Mouse (Mus musculus) gastrocnemius, adult 18-20 months (tissue): ENCODE measurements around the gene Copb2. TPM values are rescaled to one million over a fixed set of nuclear protein-coding genes. Genes with fewer than 3 reads are reported as not detected.

Experiments used
- DNase-seq: peaks from one replicate; pipeline ENCODE4 v3.0.0; 2021; ENCODE audit warnings: low spot score
- long read RNA-seq, 2 experiments: library from polyadenylated mRNA; stranded (forward); transcript quantifications; one replicate each; pipeline ENCODE4 v2.0.0; 2021
- total RNA-seq, 2 experiments: library from RNA; stranded (reverse); gene quantifications; 2 replicates each; pipeline ENCODE4 v1.2.3; 2021

Gene Copb2
- 10 to 100 TPM; 67.9 to 71.7 TPM for total RNA-seq
- long read RNA-seq, experiment 1, transcript Copb2-201 (22 exons, 3,050 nt), result major isoform, 90 of 108 reads
- long read RNA-seq, experiment 1, partial matches to known transcripts, result 13 of 108 reads
- long read RNA-seq, experiment 1, other reads (novel, unspliced or antisense), result 5 of 108 reads
- long read RNA-seq, experiment 2, transcript Copb2-201 (22 exons, 3,050 nt), result major isoform, 77 of 96 reads
- long read RNA-seq, experiment 2, partial matches to known transcripts, result 16 of 96 reads
- long read RNA-seq, experiment 2, other reads (novel, unspliced or antisense), result 2 of 96 reads

DNA sequence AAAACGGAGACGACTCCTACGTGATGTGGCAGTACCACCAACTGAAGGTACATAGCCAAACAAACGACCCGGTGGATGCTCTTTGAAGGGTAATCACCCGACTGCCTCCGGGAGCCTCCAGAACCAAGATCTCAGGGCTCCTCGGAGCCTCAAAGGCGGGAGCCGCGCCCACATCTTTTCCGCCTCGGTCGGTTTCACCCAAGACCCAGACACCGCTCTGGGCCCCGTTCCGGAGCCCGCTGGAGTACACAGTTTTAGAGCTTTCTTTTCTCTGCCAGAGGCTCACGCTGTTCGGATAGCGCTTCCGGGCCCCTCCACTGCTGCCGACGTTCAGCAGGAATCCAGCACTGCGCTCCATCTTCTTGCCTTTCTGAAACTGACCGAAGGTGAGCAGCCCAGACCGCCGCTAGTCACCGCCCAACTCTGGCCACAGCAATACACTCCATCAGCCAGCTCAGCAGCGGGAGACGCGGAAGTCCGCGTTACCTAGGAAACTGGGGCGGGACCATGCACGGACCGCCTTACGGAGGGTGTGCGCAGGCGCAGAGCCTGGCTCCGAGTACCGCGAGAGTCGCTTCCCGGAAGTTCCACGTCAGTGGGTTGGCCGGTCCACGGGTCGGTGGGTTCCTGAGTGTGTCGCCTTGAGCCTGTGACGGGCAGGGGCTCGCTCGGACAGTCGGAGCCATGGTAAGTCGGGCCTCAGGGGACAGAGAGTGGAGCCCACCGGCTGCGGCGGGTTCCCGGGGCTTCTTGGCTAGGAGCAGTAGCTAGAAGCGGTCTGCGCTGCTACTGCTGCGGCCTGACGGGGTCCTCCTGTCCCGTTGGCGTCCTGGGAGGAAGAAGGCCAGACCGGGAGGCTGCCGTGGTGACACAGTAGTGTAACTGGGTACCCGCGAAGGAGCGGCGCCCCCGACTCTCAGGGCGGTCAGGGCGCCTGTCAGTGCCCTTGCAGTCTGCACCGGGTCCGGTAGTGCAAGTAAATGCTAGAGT, at the start of gene Copb2:
TSS of gene Copb2 (plus strand) at position 585 of the 990 bp plus-strand sequence.
- DNase-seq, result peak; percentile 99

DNA sequence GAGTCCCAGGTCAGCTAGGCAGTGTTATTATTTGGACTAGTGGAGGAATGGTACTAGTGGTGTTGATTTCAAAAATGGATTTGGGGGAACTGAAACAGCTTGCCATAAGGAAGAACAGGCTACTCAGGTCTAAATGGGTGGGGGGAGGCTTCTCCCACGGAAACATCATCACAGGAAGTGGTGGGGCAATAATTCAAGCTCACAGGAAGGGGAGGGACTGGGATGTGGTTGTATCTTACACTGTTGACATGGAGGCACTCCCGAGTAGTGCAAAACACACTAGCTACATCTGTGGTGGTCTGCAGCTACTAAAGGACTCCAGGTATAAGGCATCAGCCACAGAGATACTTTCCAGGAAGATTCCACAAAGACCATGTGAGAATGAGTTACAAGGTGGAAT, 39.6 kb upstream of the Copb2 start:
- no peak for DNase-seq

DNA sequence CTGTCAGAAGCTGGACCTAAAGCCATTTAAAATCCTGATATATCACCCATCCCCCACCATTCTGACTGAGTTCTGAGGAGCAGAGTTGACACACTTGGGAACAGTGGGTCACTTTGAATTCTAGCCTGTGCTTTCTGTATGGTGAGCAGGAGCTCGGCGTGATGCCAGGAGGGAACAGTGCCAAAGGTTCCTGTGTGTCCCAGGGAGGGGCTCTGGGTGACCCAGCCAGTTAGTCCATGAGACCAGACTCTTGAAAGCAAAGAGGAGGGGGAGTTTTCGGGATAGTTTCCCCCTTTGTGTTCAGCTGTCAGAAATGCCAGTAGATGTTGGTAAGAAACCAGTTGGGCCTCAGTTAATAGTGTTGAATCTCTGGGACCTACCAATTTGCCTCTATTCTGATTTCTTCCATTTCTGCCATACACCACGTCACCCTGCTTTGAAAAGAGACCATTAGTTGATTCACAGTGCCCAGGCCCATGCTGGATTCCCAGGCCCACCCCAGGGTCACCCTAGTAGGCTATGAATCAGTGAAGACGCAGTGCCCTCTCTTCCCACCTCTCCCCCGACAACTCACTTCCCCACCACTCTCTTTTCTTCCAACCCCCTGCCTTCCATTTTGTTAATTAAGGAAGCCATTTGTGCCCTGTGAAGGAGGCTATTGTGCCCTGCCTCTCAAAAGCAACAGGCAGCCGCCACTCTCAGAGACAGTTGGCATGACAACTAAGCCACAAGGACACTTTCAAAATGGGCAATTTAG, 38.6 kb upstream of the Copb2 start:
- DNase-seq, result no peak

GRCm38 (mm10) chr9:98525543-98525924, 38.0 kb upstream of the Copb2 start:
- DNase-seq, result no peak

GRCm38 (mm10) chr9:98527226-98527625, 36.3 kb upstream of the Copb2 start:
- DNase-seq, result no peak

DNA sequence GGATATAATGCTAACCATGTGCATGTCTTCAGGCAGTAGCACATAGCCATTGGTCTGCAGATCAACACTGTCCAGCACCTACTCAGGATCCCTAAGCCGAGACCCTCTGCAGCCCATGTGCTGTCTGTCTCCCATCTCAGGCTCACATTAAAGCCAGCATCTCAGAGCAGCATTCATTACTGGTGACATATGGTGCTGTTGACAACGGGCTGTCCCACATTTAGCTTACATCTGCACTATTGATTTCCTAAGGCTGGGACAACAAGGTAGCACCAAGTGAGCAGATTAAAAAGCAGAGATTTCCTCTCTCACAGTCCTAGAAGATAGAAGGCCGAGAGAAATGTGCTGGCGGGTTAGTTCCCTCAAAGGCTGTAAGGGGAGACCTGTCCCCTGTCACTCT, 33.7 kb upstream of the Copb2 start:
- DNase-seq, result no peak

DNA sequence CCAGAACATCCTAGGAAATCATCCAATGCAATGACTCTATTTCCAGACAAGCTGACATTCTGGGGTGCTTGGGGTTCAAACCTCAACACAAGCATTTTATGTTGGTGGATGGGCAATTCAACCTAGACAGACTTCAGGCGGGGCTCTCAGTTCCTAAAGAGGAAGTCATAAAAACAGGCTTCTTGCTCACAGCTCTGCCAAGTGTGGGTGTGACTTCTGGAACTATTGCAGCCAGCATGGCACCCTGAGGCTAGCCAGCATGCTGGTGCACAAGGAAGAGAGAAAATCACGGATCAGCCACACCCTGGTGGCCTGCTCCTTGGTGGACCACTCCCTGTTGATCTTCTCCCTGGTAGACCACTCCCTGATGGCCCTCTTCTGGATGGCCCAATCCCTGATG, 32.5 kb upstream of the Copb2 start:
- no peak for DNase-seq

DNA sequence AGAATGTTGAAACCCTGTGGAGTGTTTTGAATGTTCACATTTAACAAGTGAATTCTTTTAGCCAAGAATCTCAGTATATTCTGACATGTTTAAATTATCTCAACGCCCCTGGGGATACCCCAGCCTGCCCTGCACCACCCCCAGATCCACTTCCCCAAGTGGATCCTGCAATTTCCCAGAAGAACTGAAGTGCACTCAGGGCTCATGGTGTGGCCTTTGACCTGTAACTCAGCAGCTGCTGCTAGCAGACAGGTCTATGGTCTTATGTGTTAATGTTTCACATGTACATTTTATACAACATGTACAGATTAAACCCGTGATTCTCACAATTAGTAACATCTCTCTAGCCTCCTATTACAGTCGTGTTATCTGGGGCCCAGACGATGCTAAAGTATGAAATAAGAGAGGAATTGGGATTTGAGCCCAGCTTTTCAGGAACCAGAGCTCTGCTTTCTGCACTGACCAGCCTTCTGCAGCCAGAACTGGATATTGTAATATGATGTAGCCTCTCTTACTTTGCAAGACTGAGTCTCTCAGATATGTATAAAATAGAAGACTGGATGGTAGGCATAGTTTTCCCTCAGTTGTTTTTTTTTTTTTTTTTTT, 28.7 kb upstream of the Copb2 start:
- DNase-seq, result no peak

DNA sequence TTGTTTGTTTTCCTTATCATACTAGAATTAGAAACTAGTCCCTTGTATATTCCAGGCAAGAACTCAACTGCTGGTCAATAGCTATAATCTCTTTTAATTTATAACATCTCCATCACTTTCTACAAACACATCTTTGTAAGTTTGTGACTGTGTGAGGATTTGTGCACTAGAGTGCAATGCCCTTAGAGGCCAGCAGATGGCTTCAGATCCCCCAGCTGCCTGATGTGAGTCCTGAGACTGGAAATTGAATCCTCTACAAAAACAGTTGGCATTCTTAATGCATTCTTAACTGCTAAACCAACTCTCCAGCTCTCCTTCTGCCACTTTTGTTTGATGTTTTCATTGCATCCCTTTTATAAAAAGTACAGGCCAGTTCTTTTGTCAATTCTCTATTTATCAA, 27.8 kb upstream of the Copb2 start:
- no peak for DNase-seq

- no peak for DNase-seq
Measured at GRCm38 (mm10) chr9:98538017-98538712, 25.4 kb upstream of the Copb2 start.

DNA sequence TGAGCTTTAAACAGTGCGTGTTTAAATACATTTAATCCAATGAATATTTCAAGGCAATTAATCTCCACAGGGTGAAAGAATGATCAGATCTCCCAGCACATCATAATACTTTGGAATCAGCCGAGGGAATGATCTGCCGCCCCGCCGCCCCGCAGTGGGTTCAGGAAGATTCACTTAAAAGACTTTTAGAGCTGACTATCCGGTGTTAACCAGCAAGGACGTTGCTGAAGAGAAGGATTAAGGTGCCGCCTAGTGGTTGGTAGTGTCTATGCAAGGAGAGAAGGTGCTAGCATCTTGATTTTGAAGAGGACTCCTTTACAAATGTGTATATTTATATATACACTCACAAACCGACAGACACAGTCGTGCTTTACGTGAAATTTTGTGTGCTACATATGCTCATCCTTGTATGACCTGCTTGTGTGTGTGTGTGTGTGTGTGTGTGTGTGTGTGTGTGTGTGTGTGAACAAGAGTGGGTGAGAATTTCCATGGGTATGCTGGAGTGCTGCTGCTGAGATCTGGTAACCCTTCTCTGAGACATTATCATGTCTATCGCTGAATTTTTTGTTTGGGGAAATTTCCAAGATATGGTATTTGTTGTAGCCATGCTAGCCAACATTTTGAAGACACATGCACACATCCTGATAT, 24.7 kb upstream of the Copb2 start:
- DNase-seq, result peak; percentile 52

- DNase-seq, result no peak
Measured at GRCm38 (mm10) chr9:98544042-98544441, 19.5 kb upstream of the Copb2 start.

GRCm38 (mm10) chr9:98583852-98584251, 20.3 kb downstream of the Copb2 start:
- no peak for DNase-seq

DNA sequence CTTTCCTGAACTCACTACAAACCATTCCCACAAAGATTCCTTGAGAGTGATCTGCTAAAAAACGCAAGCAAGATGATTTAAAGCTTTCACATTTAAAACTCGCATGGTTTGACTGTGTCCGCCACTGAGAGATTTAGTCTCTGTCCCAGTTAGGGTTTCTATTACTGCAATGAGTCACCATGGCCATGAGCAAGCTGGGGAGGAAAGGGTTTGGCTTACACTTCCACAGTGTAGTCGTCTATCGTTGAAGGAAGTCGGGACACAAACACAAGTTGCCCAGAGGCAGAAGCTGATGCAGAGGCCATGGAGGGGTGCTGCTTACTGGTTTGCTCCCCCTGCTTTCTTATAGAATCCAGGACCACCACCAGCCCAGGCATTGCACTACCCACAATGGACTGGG, 36.6 kb downstream of the Copb2 start:
- no peak for DNase-seq

DNA sequence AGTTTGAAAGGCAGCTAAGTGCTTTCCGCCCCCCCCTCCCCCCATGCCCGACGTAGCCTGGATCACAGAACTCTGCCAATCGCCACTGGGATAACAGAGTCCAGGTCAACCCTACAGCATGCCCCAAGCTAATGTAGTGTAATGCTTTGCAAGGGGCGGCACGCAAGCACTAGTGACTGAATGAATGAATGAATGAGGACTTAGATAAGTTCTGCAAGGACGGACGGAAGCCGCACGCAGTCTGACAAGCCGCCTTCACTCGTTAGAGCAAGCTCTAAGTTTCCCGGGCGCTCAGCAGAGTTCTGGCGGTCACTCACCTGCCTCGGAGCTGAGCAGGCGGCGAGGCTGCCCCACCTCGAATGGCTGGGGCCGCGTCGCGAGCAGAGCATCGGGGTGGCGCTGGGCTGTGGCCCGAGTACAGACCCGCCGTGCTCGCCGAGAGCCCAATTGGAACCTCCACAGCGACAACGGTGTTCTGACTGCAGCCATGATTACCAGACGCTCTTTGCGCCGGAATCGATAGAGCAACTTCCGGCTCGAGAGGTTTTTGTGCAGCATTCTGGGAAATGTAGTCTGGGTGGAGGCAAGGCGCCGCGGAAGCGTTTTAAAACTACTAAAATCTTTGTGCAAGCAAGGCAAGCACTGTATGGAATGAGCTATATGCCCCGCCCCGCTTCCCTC, 37.8 kb downstream of the Copb2 start, which contains the start of gene Mrps22:
TSS of gene Mrps22 (minus strand) at position 505 of the 681 bp plus-strand sequence.
- peak; percentile 78 for DNase-seq

GRCm38 (mm10) chr9:98601837-98602359, 38.4 kb downstream of the Copb2 start:
- no peak for DNase-seq

DNA sequence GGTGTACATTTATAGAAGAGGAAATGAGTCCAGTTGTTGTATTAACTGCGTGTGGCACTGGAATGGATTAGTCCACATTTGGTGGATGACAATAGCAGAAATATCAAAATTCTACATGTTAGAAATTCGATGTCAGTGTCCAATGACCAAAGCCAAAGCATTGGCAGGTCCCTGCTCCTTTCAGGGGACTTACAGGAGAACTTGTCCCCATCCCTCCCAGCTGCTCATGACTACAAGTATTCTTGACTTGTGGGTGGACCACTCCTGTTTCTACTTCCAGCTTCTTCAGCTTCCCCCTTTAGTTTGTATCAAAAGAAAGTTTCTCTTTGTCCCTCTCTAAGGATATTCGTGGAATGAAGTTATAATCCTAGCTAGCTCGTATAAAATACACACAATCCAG, 41.4 kb downstream of the Copb2 start:
- DNase-seq, result no peak

- no peak for DNase-seq
Measured at GRCm38 (mm10) chr9:98628480-98628879, 65.0 kb downstream of the Copb2 start.
